Mouse (Mus musculus) megakaryocyte, embryonic 14.5 days (primary cell): Measurements from ENCODE around the gene Rin3.

Source experiments
- FLI1 ChIP-seq: IDR thresholded peaks from 2 replicates; pipeline ENCODE4 v1.6.1; 2012; ENCODE audit warnings: low read length, inconsistent platforms, mixed read lengths
- GATA1 ChIP-seq: IDR thresholded peaks from 3 replicates; pipeline ENCODE4 v1.6.1; 2012; ENCODE audit warnings: mixed read lengths, low read length, inconsistent platforms, borderline replicate concordance

- TF ChIP-seq GATA1 (no peak), FLI1 (no peak)
Observed at GRCm38 (mm10) chr12:102271447-102271846, 11.4 kb upstream of the Rin3 start.
